Mouse (Mus musculus) MEL-GATA-1-ER (cell line): ENCODE measurements around the gene Ubap1.
A peak's percentile ranks its signal among the peaks of the same experiment; 100 is the strongest.

Experiments
- DNase-seq: peaks from one replicate; pipeline ENCODE4 v3.0.0-alpha.2; 2012; ENCODE audit warnings: low read depth; ENCODE audit errors: extremely low read depth

Ubap1 gene

GRCm38 (mm10) chr4:41353265-41353664 is 4.5 kb downstream of the Ubap1 start:
- no peak for DNase-seq

- no peak for DNase-seq
Measured at GRCm38 (mm10) chr4:41357154-41357553, 8.4 kb downstream of the Ubap1 start.

- DNase-seq, result no peak
Measured at GRCm38 (mm10) chr4:41358669-41359068, 9.9 kb downstream of the Ubap1 start.

- no peak for DNase-seq
Measured at GRCm38 (mm10) chr4:41359358-41359757, 10.6 kb downstream of the Ubap1 start.

- DNase-seq, result no peak
Measured at GRCm38 (mm10) chr4:41361059-41361458, 12.3 kb downstream of the Ubap1 start.

- no peak for DNase-seq
Measured at GRCm38 (mm10) chr4:41368198-41368597, 19.4 kb downstream of the Ubap1 start.

- DNase-seq, result no peak
Measured at GRCm38 (mm10) chr4:41369702-41370437, 21.1 kb downstream of the Ubap1 start.

GRCm38 (mm10) chr4:41377567-41377966 is 28.8 kb downstream of the Ubap1 start:
- DNase-seq, result no peak

- peak; percentile 38 for DNase-seq
Measured at GRCm38 (mm10) chr4:41381213-41381950, 32.6 kb downstream of the Ubap1 start.

- no peak for DNase-seq
Measured at GRCm38 (mm10) chr4:41386412-41386975, 37.7 kb downstream of the Ubap1 start.

- DNase-seq, result peak; percentile 9
Measured at GRCm38 (mm10) chr4:41387755-41388469, 39.1 kb downstream of the Ubap1 start.

GRCm38 (mm10) chr4:41388616-41389015 is 39.8 kb downstream of the Ubap1 start:
- DNase-seq, result no peak

GRCm38 (mm10) chr4:41389240-41389639 is 40.4 kb downstream of the Ubap1 start:
- DNase-seq, result no peak

- peak; percentile 39 for DNase-seq
Measured at GRCm38 (mm10) chr4:41390122-41390521, 41.3 kb downstream of the Ubap1 start.

GRCm38 (mm10) chr4:41391015-41391414 is 42.2 kb downstream of the Ubap1 start:
- DNase-seq, result no peak

- DNase-seq, result no peak
Measured at GRCm38 (mm10) chr4:41394651-41395050, 45.9 kb downstream of the Ubap1 start.

GRCm38 (mm10) chr4:41398353-41398752 is 49.6 kb downstream of the Ubap1 start:
- no peak for DNase-seq

GRCm38 (mm10) chr4:41399904-41400303 is 51.1 kb downstream of the Ubap1 start:
- DNase-seq, result no peak

GRCm38 (mm10) chr4:41401167-41401566 is 52.4 kb downstream of the Ubap1 start:
- DNase-seq, result peak; percentile 4

GRCm38 (mm10) chr4:41401573-41401972 is 52.8 kb downstream of the Ubap1 start:
- no peak for DNase-seq

- DNase-seq, result no peak
Measured at GRCm38 (mm10) chr4:41406597-41406996, 57.8 kb downstream of the Ubap1 start.

GRCm38 (mm10) chr4:41407353-41407752 is 58.6 kb downstream of the Ubap1 start:
- DNase-seq, result no peak
